Mouse (Mus musculus) 3134 (cell line): ENCODE measurements at regions not wholly inside any gene's neighbourhood (a gene's known extent, or its start where the extent isn't known, plus 50 kb on each side); places are given as distances from the start of the nearest gene placed in this dataset.

Experiments used
- DNase-seq: peaks from one replicate; pipeline ENCODE4 v3.0.0-alpha.2; 2011; ENCODE audit warnings: low spot score; ENCODE audit not compliant: insufficient read length; ENCODE audit errors: extremely low read depth

DNA sequence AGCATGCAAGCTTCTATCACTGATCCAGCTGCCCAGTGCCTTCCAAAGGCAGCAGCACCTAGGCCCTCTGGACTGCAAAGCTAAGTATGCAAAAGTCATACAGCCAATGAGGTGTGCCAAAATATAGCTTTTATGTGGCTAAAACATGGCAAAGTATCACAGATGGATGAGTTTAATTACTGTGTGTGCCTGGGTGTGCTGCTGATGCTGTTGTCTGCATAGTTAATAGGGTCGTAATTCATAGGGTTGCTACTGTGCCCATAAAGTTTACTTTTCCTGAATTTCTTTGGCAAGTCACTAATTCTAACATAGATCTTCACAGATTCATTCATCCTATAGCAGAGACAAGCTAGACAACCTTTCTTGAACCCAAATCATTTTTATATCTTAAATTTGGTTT lies 93.1 kb upstream of the Trpm1 start:
- no peak for DNase-seq

DNA sequence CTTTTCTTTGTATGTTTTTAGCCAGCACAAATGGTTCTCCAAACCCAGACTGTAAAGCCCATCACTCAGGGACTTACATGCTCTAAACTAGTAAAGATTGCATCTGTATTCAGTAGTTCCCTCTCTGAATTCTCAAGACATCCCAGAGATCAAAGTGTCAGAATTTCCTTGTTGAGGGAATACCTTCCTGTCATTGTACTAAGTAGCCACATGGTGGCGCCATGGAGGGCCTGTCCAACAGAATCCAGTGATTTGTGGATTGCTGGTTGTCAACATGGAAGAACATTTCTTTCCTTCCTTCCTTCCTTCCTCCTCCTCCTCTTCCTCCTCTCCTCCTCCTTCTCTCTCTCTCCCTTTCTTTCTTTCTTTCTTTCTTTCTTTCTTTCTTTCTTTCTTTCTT lies 93.6 kb upstream of the Trpm1 start:
- DNase-seq = no peak

DNA sequence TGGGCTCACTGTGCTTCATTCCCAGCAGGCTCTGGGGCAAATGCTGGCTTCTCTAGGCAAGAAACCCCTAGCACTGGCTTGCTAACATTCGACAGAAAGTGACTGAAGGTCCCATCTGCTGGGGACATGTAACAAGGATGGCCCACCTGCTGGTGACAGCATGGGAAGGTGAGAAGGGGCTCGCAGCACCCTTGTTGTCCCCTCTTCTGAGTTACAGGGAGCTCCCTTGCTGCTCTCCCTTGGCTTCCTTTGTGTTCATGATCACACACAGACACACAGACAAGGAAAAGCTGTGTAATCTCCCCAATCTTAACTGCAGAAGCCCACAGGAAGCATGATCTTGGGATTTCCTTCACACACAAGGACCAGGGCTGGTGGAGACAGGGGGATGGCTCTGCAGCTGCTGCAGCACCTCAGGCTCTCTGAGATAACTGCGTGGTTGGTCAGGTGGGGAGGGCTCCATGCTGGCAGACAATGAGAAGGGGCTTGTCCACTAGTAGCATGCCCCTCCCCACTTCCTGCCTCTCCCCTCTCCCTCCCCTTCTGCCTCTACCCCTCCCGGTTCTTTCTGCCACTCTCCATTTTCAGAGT lies 95.3 kb upstream of the Trpm1 start:
- no peak for DNase-seq

DNA sequence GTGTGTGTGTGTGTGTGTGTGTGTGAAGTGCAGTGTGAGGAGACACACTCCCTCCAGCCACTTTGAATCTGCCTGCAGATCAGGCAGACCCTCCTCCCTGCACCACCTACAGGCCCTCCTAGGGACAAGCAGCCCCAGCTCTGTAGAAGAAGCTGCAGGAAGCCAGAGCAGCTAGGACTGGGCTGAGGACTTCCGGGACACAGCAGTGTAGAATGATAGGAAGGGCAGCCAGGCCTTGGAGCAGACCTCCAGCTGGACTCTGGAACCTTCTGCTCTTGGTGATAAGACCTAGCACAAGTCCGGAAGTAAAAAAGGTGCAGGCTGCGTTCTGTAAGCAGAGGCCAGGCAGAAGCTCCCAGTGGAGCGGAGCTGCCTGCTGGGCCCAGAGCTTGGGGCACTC lies 95.8 kb upstream of the Trpm1 start:
- DNase-seq = no peak

DNA sequence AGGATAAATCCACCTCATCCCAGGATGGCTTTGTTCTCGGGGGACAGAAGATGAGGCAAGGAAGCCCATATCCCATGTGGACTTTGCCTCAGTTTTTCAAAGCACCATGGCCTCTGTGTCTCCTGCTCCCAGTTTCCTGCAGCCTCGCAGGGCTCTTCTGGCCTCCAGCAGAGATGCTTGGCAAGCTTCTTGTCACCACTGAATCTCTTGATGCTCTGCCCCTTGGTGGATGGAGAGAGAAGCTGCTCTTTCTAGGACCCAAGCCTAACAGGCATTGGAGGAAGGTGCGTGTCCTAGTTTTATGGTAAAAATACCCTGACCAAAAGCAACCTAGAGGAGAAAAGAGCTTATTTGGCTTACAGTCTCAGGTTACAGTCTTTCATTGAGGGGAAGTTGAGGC lies 97.1 kb upstream of the Trpm1 start:
- DNase-seq = no peak

DNA sequence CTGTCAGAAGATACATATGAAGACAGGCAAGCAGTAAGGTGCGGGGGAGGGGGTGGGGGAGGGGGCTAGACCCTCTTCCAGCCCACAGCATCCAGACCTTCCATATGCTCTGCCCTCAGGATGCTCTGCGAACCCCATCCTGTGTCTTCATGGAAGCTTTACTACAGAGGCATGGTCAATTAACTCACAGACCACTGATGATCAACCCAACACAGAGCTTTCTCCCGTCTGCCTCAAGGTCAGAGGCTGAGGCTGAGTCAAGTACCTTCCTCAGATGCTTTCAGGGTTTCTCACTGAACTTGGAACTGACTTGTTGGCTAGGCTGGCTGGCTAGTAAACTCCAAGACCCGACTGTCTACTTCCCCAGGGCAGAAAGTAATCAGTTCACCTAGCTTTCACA lies 98.6 kb upstream of the Trpm1 start:
- no peak for DNase-seq

DNA sequence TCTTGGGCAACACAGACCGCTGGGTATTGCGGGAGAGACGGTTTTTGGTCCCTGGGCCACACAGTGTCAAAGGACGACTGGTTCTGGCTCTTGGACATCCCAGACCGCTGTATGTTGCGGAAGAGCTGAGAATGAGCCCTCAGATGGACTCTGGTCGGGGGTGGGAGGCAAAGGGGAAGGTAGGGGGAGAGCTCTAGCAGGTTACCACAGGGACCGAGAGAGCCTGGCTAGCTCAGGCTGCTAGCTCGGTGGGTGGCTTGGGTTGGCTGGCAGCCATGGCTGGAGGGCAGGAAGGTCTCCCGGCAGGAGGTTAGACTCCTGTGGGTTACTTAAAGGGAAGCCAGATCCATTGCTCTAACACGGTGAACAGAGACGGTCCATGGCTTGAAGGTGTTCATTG lies 99.9 kb upstream of the Trpm1 start:
- no peak for DNase-seq

DNA sequence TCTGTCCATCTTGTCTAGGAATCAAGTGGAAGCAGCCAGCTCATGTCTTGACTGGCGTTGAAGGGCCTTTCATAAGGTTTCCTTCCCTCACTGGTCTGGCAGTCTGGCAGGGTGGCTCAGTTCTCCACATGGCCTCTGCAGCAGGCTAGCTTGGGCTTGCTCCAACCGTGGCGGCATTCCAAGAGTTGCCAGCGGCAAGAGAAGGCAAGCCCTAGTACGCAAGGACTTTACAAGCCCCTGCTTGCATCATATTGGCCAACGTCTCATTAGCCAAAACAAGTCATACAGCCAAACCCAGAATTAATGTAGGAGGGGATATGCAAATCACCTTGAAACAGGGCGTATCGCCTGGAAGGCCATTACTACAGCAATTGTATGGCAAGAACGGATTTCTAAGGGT lies 101.2 kb upstream of the Trpm1 start:
- DNase-seq = no peak

DNA sequence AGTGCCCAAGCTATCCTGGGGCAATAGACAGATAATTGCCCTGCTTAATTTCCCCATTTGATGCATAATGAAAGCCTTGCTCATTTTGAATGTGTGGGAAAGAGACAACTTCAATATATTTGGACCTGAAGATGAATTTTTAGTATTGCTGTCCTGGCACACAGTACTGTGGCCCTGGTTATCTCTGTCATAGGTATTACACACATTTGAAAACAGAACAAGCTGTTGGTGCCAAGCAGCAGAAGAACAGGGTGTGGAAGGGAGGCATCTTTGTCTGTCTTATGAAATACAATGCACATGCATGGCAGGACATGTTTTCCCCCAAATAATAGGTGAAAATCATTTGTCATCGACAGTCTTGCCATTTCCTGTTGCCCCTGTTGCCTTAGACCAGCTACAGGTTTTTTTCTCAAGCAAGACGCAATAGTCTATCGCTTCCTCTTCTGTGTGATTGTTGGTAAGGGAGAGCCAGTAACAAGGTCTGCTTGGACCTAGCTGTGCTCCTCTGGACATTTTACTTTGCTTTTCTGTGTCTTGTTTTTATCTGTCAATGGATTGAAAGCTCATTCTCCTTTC lies 102.7 kb upstream of the Trpm1 start:
- no peak for DNase-seq

DNA sequence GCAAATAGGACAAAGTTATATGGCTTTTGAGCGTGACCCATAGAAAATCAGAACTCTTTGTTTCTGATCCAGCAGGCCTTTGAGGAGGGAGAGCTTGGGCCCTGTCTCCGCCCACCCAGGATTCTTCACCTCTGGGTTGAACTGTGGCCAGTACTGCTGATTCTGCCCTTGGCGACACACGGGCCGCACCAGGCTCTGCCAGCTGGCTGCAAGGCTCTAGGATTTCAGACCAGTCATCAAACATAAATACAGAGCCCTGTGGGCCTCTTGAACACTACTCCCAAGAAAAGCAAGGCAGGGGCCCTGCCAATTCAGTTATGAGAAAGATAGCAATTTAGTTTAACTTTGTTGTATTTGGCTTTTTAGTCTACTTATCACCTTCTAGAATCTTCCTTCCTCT lies 103.4 kb upstream of the Trpm1 start:
- peak; percentile 25 for DNase-seq

DNA sequence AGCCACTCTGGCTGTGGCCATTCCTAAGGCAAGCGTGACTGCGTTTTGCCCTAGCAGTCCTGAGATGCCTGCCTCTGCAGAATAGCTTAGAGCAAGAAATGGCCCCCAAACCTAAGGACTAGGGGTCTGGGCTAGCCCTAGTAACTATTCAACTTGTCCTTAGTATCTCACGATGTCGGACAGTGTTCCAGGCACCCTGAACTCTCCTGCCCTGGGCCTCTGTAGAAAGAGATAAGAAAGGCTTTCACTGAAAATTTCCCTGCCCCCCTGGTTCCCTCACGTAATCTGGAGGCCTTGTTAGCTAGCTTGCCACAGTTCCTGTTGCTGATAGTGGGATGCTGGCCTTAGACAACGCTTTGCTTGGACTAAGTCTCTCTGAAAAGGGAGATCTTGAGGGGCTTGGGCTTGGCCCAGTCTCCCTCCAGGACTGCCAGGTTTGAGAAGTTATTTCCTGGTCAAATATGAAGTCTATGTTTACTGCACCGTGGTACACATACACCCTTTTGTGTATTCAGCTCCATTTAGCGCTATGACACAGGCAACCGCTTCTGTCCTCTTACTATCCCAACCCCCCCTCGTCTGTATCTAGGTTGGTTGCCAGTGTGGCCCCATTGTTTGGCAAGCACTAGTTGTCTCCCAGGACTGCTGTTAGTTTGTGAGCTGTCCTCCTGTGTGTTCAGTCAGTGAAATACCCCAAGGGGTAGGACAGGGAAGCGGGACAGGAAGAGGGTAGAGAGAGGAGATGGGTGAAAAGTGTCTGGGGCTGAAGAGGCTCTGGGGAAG lies 104.3 kb upstream of the Trpm1 start:
- DNase-seq = no peak

DNA sequence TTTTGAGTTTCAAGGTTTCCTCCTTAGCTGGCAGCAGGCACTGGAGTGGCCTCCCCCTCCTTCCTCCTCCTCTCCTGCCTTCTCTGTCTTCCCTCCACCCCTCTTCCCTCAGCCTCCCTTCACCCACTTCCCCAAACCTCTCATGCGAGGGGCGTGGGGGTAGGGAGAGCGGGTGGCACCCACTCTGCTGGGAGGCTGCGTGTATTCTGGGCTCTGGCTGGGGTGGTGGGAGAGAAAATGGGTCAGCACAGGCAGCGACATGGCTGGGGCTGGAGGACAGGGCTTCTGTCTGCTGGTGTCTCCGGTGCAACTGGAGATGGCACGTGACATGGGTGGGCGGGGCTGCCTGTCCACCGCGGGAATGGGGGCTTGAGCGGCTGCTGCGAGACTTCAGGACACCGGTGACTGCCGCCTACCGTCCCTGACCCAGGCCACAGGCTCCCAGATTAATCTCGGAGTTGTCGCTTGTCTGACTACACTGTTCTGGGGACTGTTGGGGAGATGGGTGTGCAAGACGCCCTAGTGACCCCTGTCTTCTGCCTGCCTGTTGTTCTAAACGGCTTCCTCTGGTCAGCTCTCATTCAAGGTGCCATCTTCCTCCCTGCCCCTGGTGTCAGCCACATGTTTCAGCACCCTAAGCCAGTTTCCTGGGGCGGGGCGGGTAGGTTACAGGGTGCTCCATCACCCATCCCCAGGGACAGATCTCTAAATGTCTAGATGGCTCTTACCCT lies 105.0 kb upstream of the Trpm1 start:
- DNase-seq = no peak

DNA sequence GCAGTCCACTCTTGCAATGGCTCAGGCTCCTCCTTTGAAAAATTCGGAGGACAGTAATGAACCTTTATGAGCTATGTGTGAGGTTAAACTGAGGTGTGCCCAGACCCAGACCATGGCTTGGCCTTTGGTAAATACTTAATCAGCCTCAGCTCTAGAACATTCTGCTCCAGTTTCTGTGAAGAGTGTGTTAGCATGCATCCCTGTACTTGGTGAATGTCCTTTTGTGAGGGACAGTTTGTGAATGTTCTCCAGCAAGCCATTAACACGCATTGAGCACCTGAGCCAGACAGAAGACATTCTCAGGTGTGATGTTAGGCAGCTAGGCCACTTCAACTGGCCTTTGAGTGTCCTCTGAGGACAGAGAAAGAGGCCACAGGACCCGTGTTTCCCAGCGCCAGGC lies 105.8 kb upstream of the Trpm1 start:
- no peak for DNase-seq

DNA sequence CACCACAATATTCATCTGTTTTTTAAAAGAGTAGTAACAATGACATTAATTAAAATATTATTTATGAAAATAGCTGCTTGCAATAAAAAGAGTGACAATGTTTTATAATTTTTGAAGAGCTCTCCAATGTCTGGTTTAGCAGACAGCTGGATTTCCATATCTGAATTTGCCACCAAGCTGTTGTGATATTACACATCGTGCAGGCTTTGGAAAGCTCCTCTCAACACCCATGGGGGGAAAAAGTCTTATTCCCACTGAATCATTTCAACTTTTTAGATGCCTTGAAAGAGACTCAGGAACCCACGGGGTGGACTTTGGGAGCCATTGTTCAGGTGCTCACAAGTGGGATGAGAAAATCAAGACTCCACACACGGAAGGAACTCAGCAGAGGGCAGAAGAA lies 106.6 kb upstream of the Klf13 start:
- DNase-seq = no peak

DNA sequence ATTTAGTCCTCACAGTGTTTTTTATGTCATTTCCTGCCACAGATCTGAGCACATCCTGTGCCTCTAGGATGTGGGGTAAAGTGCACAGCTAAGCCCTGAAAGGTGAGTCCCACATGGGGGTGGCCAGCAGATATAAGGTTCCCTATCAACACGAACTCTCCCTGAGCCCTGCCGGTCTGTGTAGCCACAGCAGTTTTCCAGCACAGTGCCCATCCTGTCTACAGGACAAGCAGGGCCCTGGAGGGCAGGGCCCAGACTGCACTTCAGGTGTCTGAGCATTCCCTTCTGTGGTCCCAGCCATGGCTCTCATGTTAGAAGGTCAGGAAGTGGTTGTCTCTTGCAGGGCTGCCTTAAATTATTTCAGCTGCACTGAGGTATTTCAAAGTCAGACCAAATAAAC lies 104.3 kb upstream of the Klf13 start:
- DNase-seq = no peak

DNA sequence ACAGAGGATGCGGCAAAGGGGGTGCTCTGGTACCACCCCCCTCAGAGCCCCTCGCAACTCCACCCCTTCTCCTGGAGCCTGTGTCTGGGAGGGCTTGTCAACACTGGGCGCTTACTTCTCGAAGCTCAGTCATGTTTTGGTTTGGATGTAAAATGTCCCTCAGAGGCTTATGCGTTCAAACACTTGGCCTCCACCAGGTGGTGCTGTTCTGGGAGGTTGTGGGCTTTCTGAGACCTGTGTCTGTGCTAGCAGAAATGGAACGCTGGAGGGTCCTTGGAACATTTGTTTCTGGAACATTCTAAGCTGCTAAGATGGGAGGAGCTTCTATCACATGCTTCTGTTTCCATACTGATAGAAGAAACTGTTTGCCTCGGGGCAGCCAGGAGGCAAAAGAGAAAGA lies 102.6 kb upstream of the Klf13 start:
- DNase-seq = no peak

DNA sequence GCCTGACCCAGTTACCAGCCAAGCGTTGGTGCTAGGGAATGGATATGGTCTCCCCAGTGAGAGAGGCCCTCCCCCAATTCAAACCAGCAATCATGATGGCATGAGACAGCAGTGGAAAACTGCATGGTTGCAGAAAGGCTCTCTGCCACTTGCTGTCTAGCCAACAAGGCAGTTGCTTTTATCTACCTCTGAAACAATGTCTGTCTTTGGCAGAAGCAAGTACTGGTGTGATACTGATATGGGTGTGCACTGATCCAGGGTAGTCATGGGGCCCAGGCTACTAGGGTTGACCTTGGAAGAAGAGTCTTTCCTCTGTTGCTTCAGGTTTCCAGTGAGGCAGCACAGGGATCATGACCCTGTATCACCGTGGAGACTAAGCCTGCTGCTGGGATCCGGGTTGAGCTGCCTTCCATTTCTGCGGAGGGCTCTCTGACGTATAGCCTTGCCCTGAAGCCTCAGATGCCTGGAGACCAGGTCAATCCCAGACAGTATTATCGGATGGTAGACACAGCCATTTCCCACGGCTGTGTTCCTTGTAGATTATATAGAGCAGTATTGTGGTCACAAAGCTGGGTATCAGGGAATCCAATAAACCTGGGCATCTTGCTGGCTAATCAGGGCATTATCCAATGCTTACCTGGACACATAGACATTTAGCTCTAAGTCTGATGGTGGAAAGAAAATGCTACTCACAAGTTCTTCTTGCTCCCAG lies 101.5 kb upstream of the Klf13 start:
- DNase-seq = no peak

DNA sequence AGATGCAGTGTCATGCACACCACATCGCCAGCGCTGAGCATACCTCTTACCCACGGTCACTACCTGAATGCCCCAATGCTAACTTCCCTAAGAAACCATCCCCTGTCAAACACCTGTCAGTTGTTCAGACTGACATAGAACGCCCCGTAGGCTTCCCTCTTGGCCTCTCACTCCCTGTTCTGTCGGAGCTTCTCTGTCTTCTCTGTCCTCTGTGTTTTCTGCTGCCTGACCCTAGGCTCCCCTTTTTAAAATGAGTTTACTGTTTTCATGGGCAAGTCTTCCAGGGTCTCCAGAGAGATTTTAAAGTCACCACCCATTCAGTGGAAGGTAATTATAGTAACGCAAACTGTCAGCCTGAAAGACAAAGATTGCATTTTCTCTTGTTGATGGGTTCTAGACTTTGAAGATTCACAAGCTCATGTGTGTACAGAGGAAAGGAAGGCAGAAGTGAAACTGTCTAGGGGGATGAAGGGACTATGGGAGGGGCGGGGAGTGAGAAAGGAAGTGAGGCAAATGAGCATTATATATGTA lies 99.1 kb upstream of the Klf13 start:
- DNase-seq = no peak

DNA sequence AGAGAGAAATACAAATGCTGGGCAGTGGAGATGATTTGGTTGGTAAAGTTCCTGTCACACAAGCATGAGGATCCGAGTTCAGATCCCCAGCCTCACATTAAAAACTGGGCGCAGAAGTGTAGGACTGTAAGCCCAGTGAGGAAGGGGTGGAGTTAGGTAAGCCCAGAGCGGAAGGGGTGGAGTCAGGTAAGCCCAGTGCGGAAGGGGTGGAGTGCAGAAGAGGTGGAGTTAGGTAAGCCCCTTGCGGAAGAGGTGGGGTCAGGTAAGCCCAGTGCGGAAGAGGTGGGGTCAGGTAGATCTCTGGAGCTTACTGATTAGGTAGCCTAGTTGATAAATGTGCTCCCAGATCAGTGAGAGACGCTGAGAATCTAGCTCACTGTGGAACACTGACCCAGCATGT lies 97.4 kb upstream of the Klf13 start:
- no peak for DNase-seq

DNA sequence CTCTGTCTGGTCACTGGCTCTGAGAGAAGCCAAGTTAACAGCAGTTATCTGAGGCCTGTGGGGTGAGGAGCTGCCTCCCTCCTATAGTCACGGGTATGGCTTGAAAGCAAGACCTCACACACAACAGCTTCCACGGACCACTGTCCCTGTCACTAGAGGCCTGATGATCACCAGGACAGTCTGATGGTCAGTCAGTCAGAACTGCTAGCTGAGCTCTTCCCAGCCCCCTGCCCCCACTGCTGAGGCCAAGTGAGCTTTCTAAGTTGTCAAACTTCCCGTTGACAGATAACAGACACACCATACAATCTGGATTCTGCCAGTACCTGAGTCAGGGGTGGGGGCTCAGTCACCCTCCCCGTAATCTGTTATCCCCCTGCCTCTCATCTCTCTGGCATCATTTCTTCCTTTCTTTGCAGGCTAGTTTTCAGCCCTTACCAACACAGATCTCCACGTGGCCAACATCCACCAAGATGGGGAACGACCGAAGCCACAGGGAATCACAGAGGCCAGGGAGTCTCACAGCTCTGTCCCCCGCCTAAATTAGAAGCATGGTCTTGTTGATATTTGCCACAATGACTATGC lies 96.4 kb upstream of the Klf13 start:
- no peak for DNase-seq

DNA sequence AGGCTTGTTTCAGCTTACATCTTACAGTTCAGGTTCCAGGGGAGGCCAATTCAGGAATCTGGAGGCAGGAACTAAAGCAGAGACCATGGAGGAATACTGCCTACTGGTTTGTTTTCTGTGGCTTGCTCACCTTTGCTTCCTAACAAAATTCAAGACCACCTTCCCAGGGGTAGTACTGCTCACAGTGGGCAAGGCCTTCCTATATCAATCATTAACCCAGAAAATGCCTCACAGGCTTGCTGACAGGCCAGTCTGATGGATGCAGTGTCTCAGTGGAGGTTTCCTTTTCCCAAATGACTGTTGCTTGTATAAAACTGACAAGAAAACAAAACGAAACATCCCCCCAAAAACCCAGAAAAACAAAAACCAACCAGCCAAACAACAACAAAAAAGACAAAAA lies 95.8 kb upstream of the Klf13 start:
- no peak for DNase-seq
